18 mouse cellular contexts compared by ENCODE assay signal in the genomic region with DNA sequence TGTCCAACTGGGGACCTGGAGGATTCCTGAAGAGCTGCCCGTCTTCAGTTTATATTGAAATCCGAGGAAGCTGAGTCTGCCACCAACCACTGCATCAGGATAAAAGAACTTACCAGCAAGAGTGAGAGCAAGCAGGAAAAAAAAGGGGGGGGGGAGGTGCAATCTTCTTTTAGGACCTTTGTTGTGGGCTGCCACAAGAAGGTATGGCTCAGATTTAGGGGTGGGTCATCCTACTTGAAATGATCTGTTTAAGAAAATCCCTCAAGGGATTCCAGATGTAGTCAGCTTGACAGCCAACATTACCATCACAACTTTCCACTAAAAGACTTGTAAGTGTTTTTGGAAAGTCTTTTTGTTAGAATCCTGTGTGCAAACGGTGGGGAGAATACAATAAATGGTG.
"Had no signal": no experiment of that assay in that cellular context is flagged by ENCODE, and none has a peak within 500 bp of the region (broad histone marks: within the 10 kb centered on the region; RNA-seq: fewer than 3 reads in every experiment).

No protein-coding gene starts in this region.

- H3K27ac ChIP-seq: midbrain, embryonic 13.5 days; midbrain, embryonic 15.5 days; neural tube, embryonic 13.5 days; neural tube, embryonic 15.5 days; stomach, embryonic 15.5 days; stomach, postnatal 0 days had no signal

- H3K4me1 ChIP-seq: midbrain, embryonic 13.5 days; midbrain, embryonic 15.5 days; neural tube, embryonic 13.5 days; neural tube, embryonic 15.5 days; stomach, embryonic 15.5 days had no signal

- H3K36me3 ChIP-seq: midbrain, embryonic 13.5 days; midbrain, embryonic 15.5 days; neural tube, embryonic 13.5 days; neural tube, embryonic 15.5 days; stomach, embryonic 15.5 days had no signal

- H3K4me3 ChIP-seq: midbrain, embryonic 13.5 days; midbrain, embryonic 15.5 days; neural tube, embryonic 13.5 days; neural tube, embryonic 15.5 days; stomach, embryonic 15.5 days had no signal

- H3K27me3 ChIP-seq: megakaryocyte, embryonic 14.5 days; midbrain, embryonic 13.5 days; midbrain, embryonic 15.5 days; neural tube, embryonic 13.5 days; neural tube, embryonic 15.5 days; stomach, embryonic 15.5 days had no signal

- H3K4me2 ChIP-seq: lung, embryonic 14.5 days; midbrain, embryonic 11.5 days; midbrain, embryonic 13.5 days; midbrain, embryonic 15.5 days; neural tube, embryonic 13.5 days; neural tube, embryonic 15.5 days; stomach, embryonic 15.5 days had no signal

- DNase-seq: lung, adult 18-20 months; lung, embryonic 14.5 days; lung, postnatal 10 days; lung, postnatal 4 days; retina, postnatal 1 day; right cerebral cortex, adult 18-20 months; right cerebral cortex, postnatal 25 days; thymus, adult 18-20 months; thymus, postnatal 14 days; thymus, postnatal 36 days had no signal
